Mouse (Mus musculus) ES-E14 (cell line): ENCODE data around the gene 4930447C04Rik. TPM values are rescaled to one million over a fixed set of nuclear protein-coding genes. Genes with fewer than 3 reads are reported as not detected.
A peak's percentile ranks its signal among the peaks of the same experiment; 100 is the strongest.

ENCODE experiments used
- DNase-seq: peaks from one replicate; pipeline ENCODE4 v3.0.0-alpha.2; 2013; ENCODE audit warnings: low read depth, low spot score
- H3K27ac ChIP-seq: 2 replicates; pipeline ENCODE4 v1.5.1; 2012; ENCODE audit warnings: low read depth, mild to moderate bottlenecking, low read length, moderate library complexity, mixed read lengths; ENCODE audit not compliant: poor library complexity, insufficient read depth, severe bottlenecking
- H3K36me3 ChIP-seq: 2 replicates; pipeline ENCODE4 v1.6.1; 2012; ENCODE audit warnings: mild to moderate bottlenecking, low read length, moderate library complexity, mixed read lengths; ENCODE audit not compliant: control insufficient read depth, poor library complexity, insufficient read depth, severe bottlenecking
- H3K4me1 ChIP-seq, 2 experiments: fragments of 150-350 bp in 1 of 2; sonication (generic) in 1 of 2; 2 replicates each; pipeline ENCODE4 v1.6.1; 2012; ENCODE audit warnings: low read length in 2 of 2, mild to moderate bottlenecking in 1 of 2, mixed read lengths in 1 of 2; ENCODE audit not compliant: control insufficient read depth in 2 of 2, insufficient read depth in 2 of 2, poor library complexity in 1 of 2
- H3K4me3 ChIP-seq, 2 experiments: fragments of 150-350 bp in 1 of 2; sonication (generic) in 1 of 2; 2 replicates each; pipeline ENCODE4 v1.5.1; 2012; ENCODE audit warnings: low read length in 2 of 2, low read depth in 1 of 2, mild to moderate bottlenecking in 1 of 2, mixed read lengths in 1 of 2; ENCODE audit not compliant: insufficient read depth in 1 of 2, poor library complexity in 1 of 2, severe bottlenecking in 1 of 2
- H3K9ac ChIP-seq: 2 replicates; pipeline ENCODE4 v1.6.1; 2012; ENCODE audit warnings: low read depth, mild to moderate bottlenecking, low read length, mixed read lengths; ENCODE audit not compliant: poor library complexity, insufficient read depth, severe bottlenecking
- H3K9me3 ChIP-seq: fragments of 150-350 bp; sonication (generic); 2 replicates; pipeline ENCODE4 v1.6.1; 2012; ENCODE audit warnings: low read depth, mild to moderate bottlenecking, low read length; ENCODE audit not compliant: control insufficient read depth, insufficient read depth
- CHD2 ChIP-seq: IDR thresholded peaks from 2 replicates; pipeline ENCODE4 v1.6.1; 2014; ENCODE audit warnings: mild to moderate bottlenecking, low read depth, low read length, inconsistent platforms
- HCFC1 ChIP-seq: IDR thresholded peaks from 2 replicates; pipeline ENCODE4 v1.6.1; 2012; ENCODE audit warnings: low read length, inconsistent platforms, borderline replicate concordance; ENCODE audit not compliant: insufficient read depth
- MAFK ChIP-seq: IDR thresholded peaks from 2 replicates; pipeline ENCODE4 v1.6.1; 2014; ENCODE audit warnings: mild to moderate bottlenecking, low read depth, low read length, inconsistent platforms; ENCODE audit not compliant: insufficient read depth
- ZC3H11A ChIP-seq: IDR thresholded peaks from 2 replicates; pipeline ENCODE4 v1.6.1; 2012; ENCODE audit warnings: low read depth, mild to moderate bottlenecking, inconsistent platforms, low read length, borderline replicate concordance
- ZNF384 ChIP-seq: IDR thresholded peaks from 2 replicates; pipeline ENCODE4 v1.6.1; 2012; ENCODE audit warnings: low read depth, low read length, inconsistent platforms
- in situ Hi-C, 2 experiments: fragments of 600-800 bp; cut with MboI; formaldehyde crosslinking; loops; one replicate each; pipeline ENCODE4 v1.15.1; 2025; ENCODE audit warnings: low sequenced_read_pairs in 2 of 2, inconsistent platforms in 1 of 2; ENCODE audit not compliant: unreplicated experiment in 2 of 2
- total RNA-seq: library from RNA; depleted of rRNA; stranded (reverse); fragments of 300-350 nt; gene quantifications from 2 replicates; pipeline ENCODE4 v1.2.3, GENCODE M21; 2012

4930447C04Rik gene
- total RNA-seq, 1 experiment = 38.3 TPM

DNA sequence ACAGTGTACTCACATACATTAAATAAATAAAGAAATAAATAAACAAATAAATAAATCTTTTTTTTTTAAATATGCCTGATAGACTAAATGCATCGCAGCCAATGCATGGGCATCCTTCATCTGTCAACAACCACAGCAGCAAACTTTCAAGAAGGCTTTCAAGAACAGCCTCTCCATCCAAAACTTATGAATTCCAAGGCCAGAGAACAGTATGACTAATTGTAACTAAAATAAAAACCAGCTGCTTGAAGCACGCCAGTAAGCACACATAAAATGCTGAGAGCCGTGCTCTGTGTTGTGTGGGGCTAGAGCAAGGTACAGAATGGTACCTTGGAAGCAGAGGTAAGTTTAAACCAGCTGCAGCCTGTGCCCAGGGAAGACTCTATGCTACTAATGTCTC is 37.3 kb upstream of the 4930447C04Rik start:
- no peaks in the 10 kb centered on the region for H3K9me3 ChIP-seq
- peaks cover 3% of the 10 kb centered on the region in 2 experiments; a peak in 1 of 4 replicates for H3K4me1 ChIP-seq
- no peak overlapping the region for H3K9ac ChIP-seq
- in situ Hi-C loops = no loop called here
- no peak overlapping the region for H3K4me3 ChIP-seq
- TF ChIP-seq HCFC1 (no peak), ZNF384 (no peak), ZC3H11A (no peak), MAFK (no peak), CHD2 (no peak)
- H3K27ac ChIP-seq = no peak overlapping the region
- no peaks in the 10 kb centered on the region for H3K36me3 ChIP-seq
- DNase-seq = no peak

DNA sequence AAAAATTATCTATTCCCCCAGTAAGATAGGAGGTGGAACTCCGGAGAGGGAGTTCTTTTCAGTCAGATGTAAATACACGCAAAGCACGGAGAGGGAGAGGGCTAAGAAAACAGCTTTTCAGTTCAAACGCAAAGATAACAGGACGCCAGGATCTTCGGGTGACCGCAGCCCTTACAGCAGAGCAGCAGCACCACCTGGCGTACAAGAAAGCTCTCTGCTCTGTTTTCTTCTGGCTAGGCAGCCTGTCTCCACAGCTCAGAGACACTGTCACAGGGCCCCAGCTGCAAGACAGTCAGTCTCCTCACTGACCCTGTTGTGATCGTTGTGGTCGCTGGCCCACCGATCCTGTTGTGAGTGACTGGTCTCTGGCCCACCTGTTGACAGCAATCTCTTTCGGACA is 36.1 kb upstream of the 4930447C04Rik start:
- TF ChIP-seq ZC3H11A = peak; percentile 96
- TF ChIP-seq HCFC1 = no peak
- no peak overlapping the region for H3K9ac ChIP-seq
- H3K36me3 ChIP-seq = no peaks in the 10 kb centered on the region
- no peak overlapping the region for H3K27ac ChIP-seq
- in situ Hi-C loops = no loop called here
- peak; percentile 69 for DNase-seq
- H3K4me1 ChIP-seq = peaks cover 3% of the 10 kb centered on the region in 2 experiments; a peak in 1 of 4 replicates
- H3K9me3 ChIP-seq = no peaks in the 10 kb centered on the region
- peak overlapping the region in 1 of 2 experiments; percentile 45; a peak in 2 of 4 replicates for H3K4me3 ChIP-seq

DNA sequence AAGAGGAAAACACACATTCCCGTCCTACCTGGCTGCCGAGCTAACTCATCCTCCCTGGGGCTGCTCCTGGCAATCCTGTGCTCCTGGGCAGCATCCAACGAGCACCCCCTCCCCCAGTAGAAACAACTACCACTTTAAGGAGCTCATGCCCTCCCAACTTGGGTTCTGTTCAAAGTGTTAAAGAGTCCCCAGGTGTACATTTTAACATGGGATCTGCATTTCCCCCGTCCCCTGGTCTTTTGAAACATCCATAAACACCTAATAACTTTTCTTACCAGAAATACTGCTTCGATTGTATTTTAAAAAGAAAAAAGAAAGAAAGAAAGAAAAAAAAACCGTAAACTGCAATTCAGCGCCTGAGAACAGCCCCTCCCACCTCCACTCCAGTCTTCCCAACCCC is 35.6 kb upstream of the 4930447C04Rik start:
- Histone ChIP-seq H3K9me3 (no peaks in the 10 kb centered on the region), H3K9ac (peak overlapping the region; percentile 10; the same call in 1 of the 2 replicates), H3K36me3 (no peaks in the 10 kb centered on the region), H3K27ac (no peak overlapping the region), H3K4me1 (peaks cover 3% of the 10 kb centered on the region in 2 experiments; a peak in 1 of 4 replicates), H3K4me3 (peak overlapping the region in 1 of 2 experiments; percentile 45; a peak in 2 of 4 replicates)
- no peak for TF ChIP-seq ZNF384
- no peak for TF ChIP-seq CHD2
- TF ChIP-seq HCFC1 = no peak
- TF ChIP-seq ZC3H11A = no peak
- TF ChIP-seq MAFK = no peak
- in situ Hi-C loops = no loop called here
- no peak for DNase-seq

DNA sequence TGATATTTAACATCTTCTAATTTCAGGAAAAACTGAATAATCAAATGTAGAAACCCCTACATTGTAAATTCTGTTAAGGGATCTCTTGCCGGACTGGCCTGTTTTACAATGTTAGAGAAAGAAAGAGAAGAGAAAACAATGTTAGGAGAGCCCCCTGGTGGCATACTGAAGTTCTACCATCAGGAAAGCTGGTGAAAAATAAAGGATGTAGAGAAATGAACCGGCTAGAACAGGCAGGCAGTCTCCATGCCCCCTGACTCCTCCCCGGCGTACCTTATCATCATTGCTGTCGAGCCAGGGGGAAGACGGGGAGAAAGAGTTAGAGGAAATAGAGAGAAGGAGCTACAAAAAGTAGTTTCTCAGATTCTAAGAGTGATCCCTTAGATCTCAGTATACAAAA is 32.6 kb upstream of the 4930447C04Rik start:
- TF ChIP-seq HCFC1 (no peak), ZC3H11A (0 out of 2 replicates have a peak, but pooled peaks have one; percentile 31)
- Histone ChIP-seq H3K9me3 (no peaks in the 10 kb centered on the region), H3K27ac (no peak overlapping the region), H3K36me3 (no peaks in the 10 kb centered on the region), H3K4me3 (peak overlapping the region; percentile 35 to 40; a peak in 3 of 4 replicates), H3K4me1 (peaks cover 3% of the 10 kb centered on the region in 2 experiments; a peak in 1 of 4 replicates), H3K9ac (no peak overlapping the region)
- DNase-seq = peak; percentile 69
- in situ Hi-C loops = loop anchor here in 1 of 2 experiments (25.0 kb wide), 1 partner anchor 136 kb away; no protein-coding TSS in a partner anchor

DNA sequence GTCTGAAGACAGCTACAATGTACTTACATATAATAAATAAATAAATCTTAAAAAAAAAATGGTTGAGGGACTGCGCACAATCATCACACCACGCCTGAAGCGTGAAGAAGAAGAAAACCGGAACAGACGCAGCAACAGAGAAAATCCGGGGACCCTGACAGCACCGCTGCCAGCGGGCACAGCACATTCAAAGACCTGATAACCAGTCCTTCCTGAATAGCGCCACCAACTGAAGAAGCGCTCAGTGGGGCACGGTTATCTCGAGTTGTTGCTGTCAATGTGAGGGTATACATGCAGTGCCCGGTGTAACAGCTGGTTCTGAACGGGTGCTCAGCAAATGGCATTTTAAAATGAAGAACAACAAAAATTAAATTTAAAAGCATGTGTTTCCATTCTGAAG is 30.0 kb upstream of the 4930447C04Rik start:
- H3K9ac ChIP-seq = no peak overlapping the region
- in situ Hi-C loops = loop anchor here in 1 of 2 experiments (25.0 kb wide), 1 partner anchor 133 kb away; no protein-coding TSS in a partner anchor
- no peak overlapping the region for H3K4me3 ChIP-seq
- H3K4me1 ChIP-seq = peaks cover 0 to 3% of the 10 kb centered on the region in 2 experiments; a peak in 1 of 4 replicates
- H3K27ac ChIP-seq = no peak overlapping the region
- H3K36me3 ChIP-seq = no peaks in the 10 kb centered on the region
- no peaks in the 10 kb centered on the region for H3K9me3 ChIP-seq
- TF ChIP-seq MAFK = no peak
- no peak for TF ChIP-seq HCFC1
- TF ChIP-seq CHD2 = no peak
- no peak for TF ChIP-seq ZNF384
- TF ChIP-seq ZC3H11A = no peak
- no peak for DNase-seq
